Mouse (Mus musculus) cerebellum, adult 9-10 months (tissue): ENCODE data around the gene Pard6a.

Experiments
- DNase-seq: peaks from one replicate; pipeline ENCODE4 v3.0.0; 2022

The Pard6a gene

GRCm38 (mm10) chr8:105702001-105702401 is 1.1 kb downstream of the Pard6a start:
- peak; percentile 72 for DNase-seq

DNA sequence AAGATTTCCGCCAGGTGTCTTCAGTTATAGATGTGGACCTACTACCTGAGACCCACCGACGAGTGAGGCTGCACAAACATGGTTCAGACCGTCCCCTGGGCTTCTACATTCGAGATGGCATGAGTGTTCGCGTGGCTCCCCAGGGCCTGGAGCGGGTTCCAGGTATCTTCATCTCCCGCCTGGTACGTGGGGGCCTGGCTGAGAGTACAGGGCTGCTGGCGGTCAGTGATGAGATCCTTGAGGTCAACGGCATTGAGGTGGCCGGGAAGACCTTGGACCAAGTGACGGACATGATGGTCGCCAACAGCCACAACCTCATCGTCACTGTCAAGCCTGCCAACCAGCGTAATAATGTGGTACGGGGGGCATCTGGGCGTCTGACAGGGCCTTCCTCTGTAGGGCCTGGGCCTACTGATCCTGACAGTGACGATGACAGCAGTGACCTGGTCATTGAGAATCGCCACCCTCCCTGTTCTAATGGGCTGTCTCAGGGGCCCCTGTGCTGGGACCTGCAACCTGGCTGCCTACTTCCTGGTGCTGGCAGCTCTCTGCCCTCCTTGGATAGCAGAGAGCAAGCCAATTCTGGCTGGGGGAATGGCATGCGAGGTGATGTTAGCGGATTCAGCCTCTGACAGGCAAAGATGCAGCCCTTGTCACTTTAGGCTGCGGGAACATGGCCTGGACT is 1.9 kb downstream of the Pard6a start:
- peak; percentile 72 for DNase-seq

GRCm38 (mm10) chr8:105704146-105704812 is 3.3 kb downstream of the Pard6a start:
- DNase-seq: peak; percentile 73

- DNase-seq: peak; percentile 94
Observed at GRCm38 (mm10) chr8:105704955-105705354, 4.0 kb downstream of the Pard6a start.

- DNase-seq: peak; percentile 63
Observed at GRCm38 (mm10) chr8:105706426-105706825, 5.5 kb downstream of the Pard6a start.

GRCm38 (mm10) chr8:105707498-105708403 is 6.8 kb downstream of the Pard6a start, which contains the start of the genes 4933405L10Rik and Enkd1:
Gene 4933405L10Rik (plus strand): TSS chr8:105707655.
Gene Enkd1 (minus strand): TSS chr8:105708210.
- peak; percentile 93 for DNase-seq

DNA sequence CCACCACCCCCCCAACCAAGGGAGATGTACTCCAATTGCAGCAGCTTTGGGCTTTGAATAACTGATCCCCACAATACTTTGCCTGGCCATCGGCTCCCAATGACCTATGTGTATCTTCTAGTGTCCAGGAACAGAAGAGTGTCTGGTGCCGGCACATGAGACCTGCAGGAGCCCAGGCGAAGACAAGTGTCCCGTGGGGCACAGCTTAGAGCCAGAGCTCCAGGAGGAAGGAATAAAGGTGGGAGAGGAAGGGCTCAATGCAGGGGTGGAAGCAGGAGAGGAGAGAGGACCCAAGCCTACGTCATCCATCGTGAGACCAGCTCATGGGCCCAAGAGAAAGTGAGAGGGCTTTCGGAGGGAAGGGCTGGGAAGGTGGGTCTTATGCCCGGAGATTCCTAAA is 7.7 kb downstream of the Pard6a start:
- DNase-seq: peak; percentile 60

DNA sequence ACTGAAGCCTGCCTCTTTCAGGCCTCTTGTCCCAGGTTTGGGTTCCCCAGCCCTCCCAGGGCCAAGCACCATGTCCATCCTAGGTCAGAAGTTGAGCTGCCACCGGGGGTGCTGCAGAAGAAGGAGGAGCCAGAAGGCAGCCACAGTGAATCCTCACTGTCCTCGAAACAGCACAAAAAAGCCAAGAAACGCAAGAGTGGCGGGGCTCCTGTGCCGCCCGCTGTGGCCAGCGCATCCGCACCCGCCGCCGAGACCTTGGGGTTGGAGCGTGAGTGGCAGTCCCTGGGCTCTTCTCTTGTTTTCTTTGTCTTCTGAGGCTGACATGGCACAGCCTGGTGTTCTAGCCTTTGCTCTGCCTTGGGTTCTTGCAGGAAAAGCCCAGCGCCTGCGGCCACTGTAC is 8.4 kb downstream of the Pard6a start:
- peak; percentile 47 for DNase-seq

GRCm38 (mm10) chr8:105712286-105712685 is 11.3 kb downstream of the Pard6a start:
- DNase-seq: no peak

DNA sequence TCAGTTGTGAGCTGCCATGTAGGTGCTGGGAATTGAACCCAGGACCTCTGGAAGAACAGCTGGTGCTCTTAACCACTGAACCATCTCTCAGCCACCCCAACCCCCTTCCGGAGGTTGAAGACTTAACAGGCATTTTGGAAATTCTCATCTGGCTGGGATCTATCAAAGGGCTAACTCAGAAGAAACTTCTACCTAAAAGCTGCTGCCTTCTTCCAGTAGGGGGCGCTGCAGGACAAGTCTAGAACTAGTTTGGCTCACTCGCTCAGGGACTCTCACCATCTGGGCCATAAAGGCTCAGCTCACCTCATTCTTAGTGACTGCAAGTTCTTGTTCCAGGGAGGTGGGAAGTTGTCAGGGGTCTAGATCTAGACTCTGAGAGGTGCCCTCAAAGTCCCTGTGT is 13.2 kb downstream of the Pard6a start:
- peak; percentile 91 for DNase-seq

DNA sequence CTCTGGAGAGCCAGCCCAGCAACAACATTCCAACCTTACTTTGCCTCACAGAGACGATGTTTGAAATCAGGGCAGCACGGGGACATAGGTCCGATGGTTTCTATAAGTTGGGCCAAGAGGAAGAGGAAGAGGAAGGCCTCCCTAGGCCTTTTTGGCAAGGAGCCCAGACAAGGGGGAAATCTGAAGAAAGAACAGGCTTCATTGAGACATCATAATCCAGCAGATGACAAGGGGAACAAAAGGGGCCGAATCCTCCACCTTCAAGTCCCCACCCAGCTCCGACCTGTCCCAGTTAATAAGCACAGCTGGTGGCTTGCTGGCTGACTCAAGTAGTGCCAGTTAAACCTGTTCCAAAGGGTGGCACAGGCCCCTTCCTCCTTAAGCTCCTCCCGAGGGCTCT is 14.1 kb downstream of the Pard6a start:
- no peak for DNase-seq

GRCm38 (mm10) chr8:105716302-105716945 is 15.5 kb downstream of the Pard6a start:
- no peak for DNase-seq

DNA sequence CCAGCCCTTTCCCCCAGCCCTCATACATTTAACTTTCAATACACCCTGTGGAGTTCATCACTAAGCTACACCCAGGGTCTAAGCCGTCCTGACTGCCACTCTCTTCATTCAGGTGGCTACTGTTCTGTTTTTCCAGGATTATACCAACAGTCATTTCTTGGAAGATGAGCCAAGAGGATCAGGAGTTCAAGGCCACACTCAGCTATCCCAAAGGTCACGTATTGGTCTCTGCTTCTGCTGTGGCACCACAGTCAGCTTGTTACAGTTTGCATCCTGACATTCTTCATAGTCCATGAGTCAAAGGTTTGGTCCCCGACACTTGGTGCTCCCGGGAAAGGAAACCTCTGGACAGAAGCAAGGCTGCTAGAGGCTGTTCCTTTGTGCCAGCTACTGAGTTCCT is 18.7 kb downstream of the Pard6a start:
- DNase-seq: no peak

GRCm38 (mm10) chr8:105722861-105723260 is 21.9 kb downstream of the Pard6a start:
- DNase-seq: no peak

GRCm38 (mm10) chr8:105725726-105726125 is 24.8 kb downstream of the Pard6a start:
- DNase-seq: no peak

DNA sequence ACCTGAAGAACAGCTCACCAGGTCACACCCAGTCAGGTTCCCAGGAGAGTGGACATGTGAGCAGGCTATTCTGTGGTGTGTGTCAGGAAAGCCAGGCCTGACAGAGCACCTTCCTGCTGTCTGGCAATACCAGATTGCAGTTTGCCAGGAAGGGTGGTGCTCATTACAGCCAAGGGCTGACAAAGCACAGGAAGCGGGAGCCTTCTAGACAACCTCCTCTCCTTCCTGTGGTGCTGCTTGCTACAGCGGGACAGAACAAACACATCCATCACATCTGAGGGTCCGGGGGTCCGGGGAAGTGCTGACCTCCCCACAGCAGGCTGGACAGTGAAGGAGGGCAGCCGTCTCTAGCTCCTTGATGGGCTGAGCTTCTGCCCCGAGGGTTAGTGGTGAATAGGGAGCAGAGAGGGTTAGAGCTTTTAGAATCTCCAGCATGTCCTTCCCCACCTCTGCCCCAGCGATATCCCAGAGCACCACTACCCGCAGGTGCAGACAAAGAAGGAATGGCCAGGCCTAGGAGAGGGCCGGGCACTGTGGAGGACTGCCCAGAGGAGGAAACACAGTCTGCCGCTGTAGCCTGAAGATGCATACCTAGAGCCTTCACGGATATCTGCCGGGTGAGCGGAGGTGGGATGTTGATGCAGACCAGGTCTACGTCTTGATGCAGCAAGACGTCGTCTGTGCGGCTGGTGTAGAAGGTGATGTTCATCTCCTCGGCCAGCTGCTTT is 26.6 kb downstream of the Pard6a start:
- DNase-seq: no peak

DNA sequence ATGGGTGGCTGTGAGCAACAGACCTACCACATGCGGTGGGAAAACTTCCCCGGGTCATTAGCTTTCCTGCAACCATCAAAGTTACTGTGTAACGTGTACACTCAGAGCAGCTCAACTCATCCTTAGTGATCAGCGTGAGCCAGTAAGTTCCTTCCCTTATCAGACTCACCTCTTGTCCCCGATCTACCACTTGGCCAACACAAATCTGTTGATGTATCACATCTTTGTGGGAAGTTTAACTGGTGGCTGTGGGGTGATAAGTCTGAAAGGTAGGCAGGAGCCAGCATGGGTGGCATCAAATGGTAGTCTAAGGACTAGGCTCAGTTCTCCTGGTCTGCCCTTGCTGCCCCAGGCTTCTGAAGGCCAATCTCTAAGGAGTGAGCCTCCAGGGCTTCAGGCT is 31.2 kb downstream of the Pard6a start:
- no peak for DNase-seq

GRCm38 (mm10) chr8:105739216-105739615 is 38.3 kb downstream of the Pard6a start:
- no peak for DNase-seq

DNA sequence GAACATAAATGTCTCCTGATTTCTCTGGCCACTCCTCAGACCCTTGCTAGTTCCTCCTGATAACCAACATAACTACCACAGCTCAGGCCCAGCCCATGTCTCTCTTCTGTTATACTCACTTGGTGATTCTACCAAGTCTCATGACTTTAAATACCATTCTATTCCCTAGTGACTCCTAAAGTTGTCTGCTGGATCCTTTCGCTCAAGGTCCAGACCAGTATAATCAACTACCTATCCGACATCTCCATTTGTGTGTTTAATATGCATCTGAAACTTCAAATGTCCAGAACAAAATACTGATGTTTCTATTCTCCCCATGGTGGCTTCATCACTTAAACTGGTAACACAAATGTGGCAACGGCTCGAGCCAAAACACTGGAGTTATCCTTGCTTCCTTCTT is 42.4 kb downstream of the Pard6a start:
- DNase-seq: no peak

GRCm38 (mm10) chr8:105750606-105751005 is 49.7 kb downstream of the Pard6a start:
- DNase-seq: peak; percentile 61
